Mouse (Mus musculus) cerebral cortex, adult 2 months (tissue): ENCODE measurements around the gene Tmbim6.

Experiments used
- WGBS: fragments of 180-500 bp; shearing (Covaris S2); methylation state at CpG from one replicate; pipeline ENCODE4 v1.1.7; 2018; 5-methylcytosine and 5-hydroxymethylcytosine counted together

The Tmbim6 gene

GRCm38 (mm10) chr15:99453153-99453900, 60.6 kb downstream of the Tmbim6 start:
- WGBS: 81% methylated on average over 11 of the region's 11 CpGs

GRCm38 (mm10) chr15:99454585-99455279, 62.0 kb downstream of the Tmbim6 start:
- WGBS: 62% methylated on average over 7 of the region's 7 CpGs

- 68% methylated on average over 3 of the region's 3 CpGs for WGBS
Observed at GRCm38 (mm10) chr15:99455415-99455814, 62.7 kb downstream of the Tmbim6 start.

GRCm38 (mm10) chr15:99456338-99456962, 63.8 kb downstream of the Tmbim6 start:
- 15% methylated on average over 7 of the region's 7 CpGs for WGBS

GRCm38 (mm10) chr15:99456963-99457605, 64.4 kb downstream of the Tmbim6 start:
- 1% methylated on average over 42 of the region's 43 CpGs for WGBS

DNA sequence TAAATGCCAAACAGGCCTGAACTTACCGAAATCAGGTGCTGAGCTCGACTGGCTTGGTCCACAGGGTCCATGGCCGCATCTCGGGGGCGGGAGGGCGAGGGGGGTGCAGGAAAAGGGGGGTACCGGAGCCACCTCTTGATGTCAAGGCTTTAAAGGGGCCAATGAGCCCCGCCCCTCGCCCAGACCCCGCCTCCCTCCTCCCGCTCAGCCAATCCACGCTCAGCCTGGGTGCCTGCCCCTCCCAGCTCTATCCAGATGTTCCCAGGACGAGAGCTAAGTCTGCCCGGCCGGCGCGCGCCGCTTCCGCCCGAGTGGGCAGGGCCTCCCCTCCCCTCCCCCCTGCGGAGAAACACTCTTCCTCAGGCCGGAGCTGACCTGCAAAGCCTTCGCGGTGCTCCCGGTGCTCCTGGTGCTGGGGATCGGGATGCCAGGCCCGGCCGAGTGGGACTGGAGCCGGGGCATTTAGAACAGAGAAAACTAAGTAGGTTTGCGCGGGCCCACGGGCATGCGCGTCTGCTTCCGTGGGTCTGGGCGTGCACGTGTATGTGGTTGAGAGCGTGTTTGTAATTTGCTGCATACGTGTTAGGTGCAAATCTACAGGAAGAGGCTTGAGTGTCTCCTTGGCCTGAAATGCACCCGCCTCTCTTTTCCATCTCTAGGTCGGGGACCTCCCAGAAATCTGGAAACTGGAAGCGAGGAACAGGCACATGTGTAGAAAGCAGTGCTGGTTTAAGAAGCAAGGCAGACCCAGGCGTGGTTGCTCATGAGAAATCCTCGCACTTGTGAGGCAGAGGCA, 65.1 kb downstream of the Tmbim6 start, which contains the start of gene Nckap5l:
Nckap5l (minus strand) TSS at position 143 of the 796 bp plus-strand sequence.
- WGBS: under 1% methylated on average over 45 of the region's 45 CpGs
